Mouse (Mus musculus) midbrain, postnatal 0 days (tissue): ENCODE measurements around the gene Stat6. TPM values are rescaled to one million over a fixed set of nuclear protein-coding genes. Genes with fewer than 3 reads are reported as not detected.

ENCODE experiments used
- ATAC-seq: fragments of 200-750 bp; cut with Nextera tagmentation; 2 replicates; pipeline ENCODE4 v1.8.0; 2017; ENCODE audit warnings: moderate number of reproducible peaks, mild to moderate bottlenecking, moderate TSS enrichment, moderate library complexity; ENCODE audit not compliant: low FRiP score
- DNase-seq: peaks from one replicate; pipeline ENCODE4 v3.0.0-alpha.2; 2015; ENCODE audit warnings: low spot score
- H3K27ac ChIP-seq: fragments of 300-500 bp; sonication (generic); 2 replicates; pipeline ENCODE4 v1.5.1; 2014; ENCODE audit warnings: low read depth, mild to moderate bottlenecking, low read length, mixed read lengths
- H3K27me3 ChIP-seq: fragments of 300-500 bp; sonication (generic); 2 replicates; pipeline ENCODE4 v1.6.1; 2014; ENCODE audit warnings: low read length, control low read depth, mixed read lengths; ENCODE audit not compliant: insufficient read depth
- H3K36me3 ChIP-seq: fragments of 300-500 bp; sonication (generic); 2 replicates; pipeline ENCODE4 v1.6.1; 2014; ENCODE audit warnings: low read length, control low read depth, mixed read lengths; ENCODE audit not compliant: insufficient read depth
- H3K4me1 ChIP-seq: fragments of 300-500 bp; sonication (generic); 2 replicates; pipeline ENCODE4 v1.6.1; 2014; ENCODE audit warnings: mild to moderate bottlenecking, control low read depth, antibody characterized with exemption, low read length, mixed read lengths; ENCODE audit not compliant: insufficient read depth
- H3K4me2 ChIP-seq: fragments of 300-500 bp; sonication (generic); 2 replicates; pipeline ENCODE4 v1.6.1; 2014; ENCODE audit warnings: low read depth, mild to moderate bottlenecking, low read length, mixed read lengths; ENCODE audit not compliant: poor library complexity, severe bottlenecking
- H3K4me3 ChIP-seq: fragments of 300-500 bp; sonication (generic); 2 replicates; pipeline ENCODE4 v1.5.1; 2014; ENCODE audit warnings: low read depth, mild to moderate bottlenecking, low read length, moderate library complexity
- H3K9ac ChIP-seq: fragments of 300-500 bp; sonication (generic); replicated peaks from 2 replicates; pipeline ENCODE4 v1.6.1; 2014; ENCODE audit warnings: mild to moderate bottlenecking, low read length, moderate library complexity, mixed read lengths; ENCODE audit not compliant: poor library complexity, severe bottlenecking
- H3K9me3 ChIP-seq: fragments of 300-500 bp; sonication (generic); 2 replicates; pipeline ENCODE4 v1.6.1; 2016; ENCODE audit warnings: low read length, control low read depth
- CTCF ChIP-seq: IDR thresholded peaks from 2 replicates; pipeline ENCODE4 v1.5.1; 2016; ENCODE audit warnings: antibody characterized with exemption, mild to moderate bottlenecking
- WGBS: fragments of 180-500 bp; shearing (Covaris S2); extraction: QIAGEN DNeasy Blood & Tissue Kit; methylation state at CpG from one replicate; pipeline ENCODE4 v1.1.7; 2014; 5-methylcytosine and 5-hydroxymethylcytosine counted together
- polyA plus RNA-seq: library from polyadenylated mRNA; unstranded; fragments of >200 nt; fragmentation: Nextera tagmentation; extraction: Ambion mirVana; gene quantifications from 2 replicates; pipeline ENCODE4 v1.2.1, GENCODE M21; 2015
- total RNA-seq: library from RNA; depleted of rRNA; stranded (reverse); fragments of >200 nt; gene quantifications from 2 replicates; pipeline ENCODE4 v1.2.3, GENCODE M21; 2014

Stat6 gene
- total and polyA plus RNA-seq, 2 experiments from 2014 or later: 3.9 to 10.2 TPM

DNA sequence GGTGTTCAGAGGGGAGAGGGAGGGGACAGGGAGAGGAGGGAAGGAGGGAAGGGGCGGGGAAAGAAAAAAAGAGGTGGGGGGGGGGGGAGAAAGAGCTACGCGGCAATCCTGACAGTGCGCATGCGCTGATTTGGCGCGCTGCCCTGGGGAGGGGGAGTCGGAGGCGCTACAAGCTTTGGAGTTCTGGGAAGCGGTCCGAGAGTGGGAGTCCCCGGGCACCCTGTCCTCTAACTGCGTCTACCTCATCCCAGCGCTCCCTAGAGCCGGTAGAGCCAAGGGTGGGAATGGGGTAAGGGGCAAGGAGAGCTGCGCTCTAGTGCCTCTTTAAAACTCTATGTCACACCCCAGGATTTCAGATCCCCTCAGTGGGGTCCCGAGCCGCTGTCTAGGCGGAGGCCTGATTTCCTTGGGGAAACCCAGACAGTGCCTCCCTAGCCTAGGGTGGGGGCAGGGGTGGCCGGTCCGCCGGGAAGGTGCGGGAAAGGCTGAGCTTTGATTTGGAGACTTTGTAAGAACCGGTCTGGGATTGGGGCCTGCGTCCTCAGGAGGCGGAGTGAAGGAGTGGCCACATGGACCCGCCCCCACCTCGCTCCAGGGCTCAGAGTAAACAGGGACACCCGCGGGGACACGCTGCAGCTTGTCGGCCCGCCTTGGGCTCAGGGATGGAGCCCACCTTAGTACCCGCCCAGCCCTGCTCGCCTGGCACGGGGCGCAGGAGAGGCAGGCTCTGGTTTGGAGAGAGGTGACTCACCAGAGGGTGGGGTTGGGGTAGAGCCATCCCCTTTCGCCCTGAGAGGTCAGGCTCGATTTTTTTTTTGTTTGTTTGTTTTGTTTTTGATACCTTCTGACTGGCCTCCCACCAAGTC is 21.4 kb upstream of the Stat6 start:
- Histone ChIP-seq H3K9ac (peak overlapping the region; percentile 96; the same call in 1 of the 2 replicates), H3K9me3 (no peaks in the 10 kb centered on the region), H3K4me2 (peak overlapping the region; percentile 97), H3K4me1 (peaks cover 16% of the 10 kb centered on the region), H3K4me3 (peak overlapping the region; percentile 88), H3K27ac (peak overlapping the region; percentile 82), H3K27me3 (no peaks in the 10 kb centered on the region), H3K36me3 (peaks cover 6% of the 10 kb centered on the region; the same call in 1 of the 2 replicates)
- ATAC-seq (peak; percentile 74), DNase-seq (peak; percentile 91)
- TF ChIP-seq CTCF: no peak
- WGBS: under 1% methylated on average over 32 of the region's 39 CpGs

DNA sequence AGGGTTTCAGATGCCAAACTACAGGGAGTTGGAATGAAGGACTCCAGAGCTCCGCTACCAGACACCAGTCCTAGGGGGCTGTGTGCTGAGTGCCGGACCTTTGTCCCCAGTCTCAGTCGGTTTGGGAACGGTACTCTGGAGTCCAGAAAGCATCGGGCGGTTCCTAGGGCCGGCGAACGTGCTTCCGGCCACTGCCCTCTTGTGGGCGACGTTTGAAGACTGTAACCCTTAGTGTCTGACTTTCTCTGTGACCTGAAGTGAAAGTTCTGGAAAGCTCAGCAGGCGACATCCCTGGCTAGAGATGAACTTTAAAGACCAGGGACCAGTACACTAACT is 20.8 kb upstream of the Stat6 start:
- no peaks in the 10 kb centered on the region for H3K9me3 ChIP-seq

DNA sequence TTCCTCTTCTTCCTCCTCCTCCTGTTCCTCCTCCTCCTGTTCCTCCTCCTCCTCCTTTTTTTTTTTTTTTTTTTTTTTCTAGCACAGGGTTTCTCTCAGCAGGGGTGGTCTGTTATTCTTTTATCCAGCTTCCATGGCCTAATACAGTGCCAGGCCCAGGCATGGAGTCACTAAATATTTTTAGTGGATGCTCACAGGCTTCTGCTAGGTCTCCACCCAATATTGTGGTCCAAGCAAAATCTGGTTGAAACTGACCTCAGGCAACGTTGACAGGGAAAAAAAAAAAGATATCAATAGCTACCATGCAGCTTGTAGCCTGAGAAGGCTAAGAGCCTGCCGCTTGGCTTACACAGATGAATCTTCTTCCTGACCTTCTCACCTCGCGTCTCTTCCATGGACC is 20.1 kb upstream of the Stat6 start:
- Histone ChIP-seq H3K4me2 (no peak overlapping the region), H3K27ac (peak overlapping the region; percentile 62; the same call in 1 of the 2 replicates), H3K4me1 (peaks cover 9% of the 10 kb centered on the region), H3K4me3 (no peak overlapping the region), H3K27me3 (no peaks in the 10 kb centered on the region), H3K9ac (no peak overlapping the region), H3K9me3 (no peaks in the 10 kb centered on the region), H3K36me3 (peaks cover under 1% of the 10 kb centered on the region; the same call in 1 of the 2 replicates)
- DNase-seq (no peak), ATAC-seq (no peak)
- WGBS: 65% methylated on average over 4 of the region's 4 CpGs
- TF ChIP-seq CTCF: no peak

More for the DNA sequence above, 20.8 kb upstream of the Stat6 start:
- Histone ChIP-seq H3K4me1 (peaks cover 14% of the 10 kb centered on the region), H3K4me3 (peak overlapping the region; percentile 88), H3K27ac (peak overlapping the region; percentile 62), H3K27me3 (no peaks in the 10 kb centered on the region), H3K9ac (no peak overlapping the region), H3K4me2 (peak overlapping the region; percentile 97), H3K36me3 (peaks cover 6% of the 10 kb centered on the region; the same call in 1 of the 2 replicates)
- WGBS: under 1% methylated on average over 13 of the region's 13 CpGs
- ATAC-seq (peak; percentile 27), DNase-seq (peak; percentile 63)
- peak; percentile 64 for TF ChIP-seq CTCF

DNA sequence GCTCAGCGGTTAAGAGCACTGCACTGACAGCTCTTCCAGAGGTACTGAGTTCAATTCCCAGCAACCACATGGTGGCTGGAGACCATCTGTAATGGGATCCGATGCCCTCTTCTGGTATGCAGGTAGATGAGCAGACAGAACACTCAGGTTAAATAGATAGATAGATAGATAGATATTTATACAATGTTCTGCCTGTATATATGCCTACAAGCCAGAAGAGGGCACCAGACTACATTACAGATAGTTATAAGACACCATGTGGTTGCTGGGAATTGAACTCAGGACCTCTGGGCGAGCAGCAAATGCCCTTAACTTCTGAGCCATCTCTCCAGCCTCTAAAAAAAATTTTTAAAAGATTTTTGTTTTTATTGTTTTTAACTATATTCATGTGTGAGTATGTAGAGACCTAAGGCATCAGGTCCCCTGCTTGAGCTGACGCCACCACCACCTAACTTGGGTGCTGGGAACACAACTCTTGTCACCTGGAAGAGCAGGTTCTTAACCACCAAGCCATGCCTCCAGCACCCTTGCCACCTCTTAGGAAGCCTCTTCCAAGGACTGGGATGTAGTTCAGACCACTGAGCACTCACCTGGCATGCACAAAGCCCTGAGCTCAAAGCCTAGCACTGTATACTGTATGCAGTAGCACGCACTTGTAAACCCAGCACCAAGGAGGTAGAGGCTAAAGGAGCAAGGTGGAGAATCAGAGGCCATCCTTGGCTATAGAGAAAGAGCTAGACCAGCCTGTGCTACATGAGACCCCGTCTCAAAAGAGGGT is 19.2 kb upstream of the Stat6 start:
- no peaks in the 10 kb centered on the region for H3K36me3 ChIP-seq
- no peak overlapping the region for H3K9ac ChIP-seq
- H3K27ac ChIP-seq: no peak overlapping the region
- no peak overlapping the region for H3K4me3 ChIP-seq
- H3K9me3 ChIP-seq: no peaks in the 10 kb centered on the region
- peaks cover 6% of the 10 kb centered on the region for H3K4me1 ChIP-seq
- peak; percentile 18; the same call in 1 of the 2 replicates for TF ChIP-seq CTCF
- no peak overlapping the region for H3K4me2 ChIP-seq
- 95% methylated on average over 6 of the region's 6 CpGs for WGBS
- DNase-seq: no peak
- H3K27me3 ChIP-seq: no peaks in the 10 kb centered on the region
- no peak for ATAC-seq

DNA sequence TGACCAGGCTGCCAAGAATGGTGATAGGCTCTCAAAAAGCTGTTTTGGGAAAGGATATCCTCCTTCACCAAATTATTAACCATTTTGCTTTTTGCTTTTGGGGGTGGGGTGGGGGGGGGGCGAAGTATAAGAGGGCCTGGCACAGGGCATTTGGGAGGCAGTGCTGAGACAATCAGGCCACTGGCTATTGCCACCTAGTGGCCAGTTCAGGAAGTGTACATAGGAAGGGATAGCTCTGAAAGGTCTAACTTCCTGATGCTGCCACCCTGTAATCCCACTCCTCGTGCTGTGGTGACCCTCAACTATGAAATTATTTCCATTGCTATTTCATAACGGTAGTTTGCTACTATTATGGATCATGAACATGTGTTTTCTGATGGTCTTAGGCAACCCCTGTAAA is 16.4 kb upstream of the Stat6 start:
- H3K9ac ChIP-seq: no peak overlapping the region
- peak; percentile 62 for TF ChIP-seq CTCF
- no peaks in the 10 kb centered on the region for H3K9me3 ChIP-seq
- DNase-seq: peak; percentile 57
- no peaks in the 10 kb centered on the region for H3K36me3 ChIP-seq
- no peaks in the 10 kb centered on the region for H3K27me3 ChIP-seq
- no peak overlapping the region for H3K27ac ChIP-seq
- no peaks in the 10 kb centered on the region for H3K4me1 ChIP-seq
- no peak overlapping the region for H3K4me3 ChIP-seq
- H3K4me2 ChIP-seq: no peak overlapping the region
- peak; percentile 47; the same call in 1 of the 2 replicates for ATAC-seq
- WGBS: 79% methylated on average over 3 of the region's 3 CpGs
